Mouse (Mus musculus): ENCODE data around the gene Olfr467. TPM values are rescaled to one million over a fixed set of nuclear protein-coding genes. Genes with fewer than 3 reads are reported as not detected.
"Not testable (repeated sequence)": the region's sequence is repeated elsewhere in the genome, so short reads cannot be mapped to it uniquely, and the experiment has no call there.

Olfr467 gene
- polyA plus RNA-seq, 1 experiment from 2014 or later: not detected

DNA sequence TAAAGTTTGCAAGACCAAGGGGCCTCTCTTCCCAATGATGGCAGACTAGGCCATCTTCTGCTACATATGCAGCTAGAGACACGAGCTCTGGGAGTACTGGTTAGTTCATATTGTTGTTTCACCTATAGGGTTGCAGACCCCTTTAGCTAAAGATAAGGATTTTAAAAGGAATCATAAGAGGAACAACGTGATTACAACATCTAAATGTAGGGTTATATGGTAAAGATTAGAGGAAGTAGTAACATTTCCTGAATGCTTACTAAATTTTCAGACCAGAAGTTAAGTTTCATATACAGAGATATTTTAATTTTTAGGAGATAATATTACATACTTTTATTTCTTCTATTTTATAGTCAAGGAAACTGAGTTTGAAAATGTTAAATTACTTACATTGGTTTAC is 11.8 kb downstream of the Olfr467 start:
- not testable (repeated sequence) for H3K27ac ChIP-seq (ENCODE audit: low read length); H3K9ac ChIP-seq (ENCODE audit: low read depth, low read length); ATAC-seq; H3K4me2 ChIP-seq (ENCODE audit: low read length); H3K9me3 ChIP-seq (replicated peaks; ENCODE audit: control insufficient read depth, low read length, poor library complexity, severe bottlenecking); H3K4me3 ChIP-seq (ENCODE audit: low read depth, low read length); H3K36me3 ChIP-seq (ENCODE audit: control insufficient read depth, insufficient read depth, low read length); H3K4me1 ChIP-seq (ENCODE audit: control insufficient read depth, insufficient read depth, low read length); H3K27me3 ChIP-seq (ENCODE audit: control insufficient read depth, insufficient read depth, low read depth, low read length)
- WGBS: 70% methylated on average over 2 of the region's 2 CpGs

DNA sequence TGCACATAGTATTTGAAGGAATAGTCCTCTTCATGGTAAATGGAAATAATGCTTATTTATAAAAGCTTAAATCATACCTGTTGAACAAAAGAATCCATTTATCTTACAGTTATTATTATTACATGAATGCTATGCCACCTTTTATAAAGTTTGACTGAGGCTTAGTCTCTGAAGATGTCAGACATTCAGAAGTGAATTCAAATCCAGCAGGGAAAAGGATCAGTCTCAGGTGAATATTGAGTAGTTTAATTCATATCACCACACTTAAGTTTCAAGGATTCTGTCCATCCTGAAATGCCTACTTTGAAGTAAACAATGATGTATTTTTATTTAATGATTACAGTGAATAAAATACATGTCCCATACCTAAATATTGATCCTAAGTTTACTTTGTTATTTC is 13.4 kb downstream of the Olfr467 start, which contains the start of gene Olfr469:
Gene Olfr469 (minus strand): TSS at position 101 of the 400 bp plus-strand sequence.
- H3K4me1 ChIP-seq (ENCODE audit: control insufficient read depth, insufficient read depth, low read length); ATAC-seq; H3K4me2 ChIP-seq (ENCODE audit: low read length); H3K27ac ChIP-seq (ENCODE audit: low read length); H3K9ac ChIP-seq (ENCODE audit: low read depth, low read length); H3K4me3 ChIP-seq (ENCODE audit: low read depth, low read length); H3K27me3 ChIP-seq (ENCODE audit: control insufficient read depth, insufficient read depth, low read depth, low read length); H3K36me3 ChIP-seq (ENCODE audit: control insufficient read depth, insufficient read depth, low read length); H3K9me3 ChIP-seq (replicated peaks; ENCODE audit: control insufficient read depth, low read length, poor library complexity, severe bottlenecking): not testable (repeated sequence)

DNA sequence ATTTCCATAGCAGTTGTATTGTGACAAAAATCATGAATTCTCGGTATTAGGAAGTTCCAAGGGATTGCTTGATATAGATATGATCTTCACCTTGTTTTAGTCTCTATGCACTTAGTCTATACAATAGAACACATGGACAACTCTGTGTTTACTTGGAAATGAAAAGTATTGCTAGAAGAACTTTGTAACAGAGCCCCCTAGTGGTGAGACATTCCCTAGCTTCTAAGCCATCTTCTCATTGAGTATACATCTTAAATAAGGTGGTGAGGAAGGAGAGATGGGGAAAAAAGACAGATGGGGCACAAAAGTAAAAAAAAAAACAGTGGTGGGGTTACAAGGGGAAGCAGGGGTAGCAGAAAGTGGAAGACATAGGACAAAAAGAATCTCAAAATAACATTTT is 29.7 kb downstream of the Olfr467 start:
- H3K36me3 ChIP-seq (ENCODE audit: control insufficient read depth, insufficient read depth, low read length): no peaks in the 10 kb centered on the region
- H3K27ac ChIP-seq (ENCODE audit: low read length): no peak overlapping the region
- H3K9ac ChIP-seq (ENCODE audit: low read depth, low read length): no peak overlapping the region
- no peaks in the 10 kb centered on the region for H3K27me3 ChIP-seq (ENCODE audit: control insufficient read depth, insufficient read depth, low read depth, low read length)
- no peaks in the 10 kb centered on the region for H3K4me1 ChIP-seq (ENCODE audit: control insufficient read depth, insufficient read depth, low read length)
- no peaks in the 10 kb centered on the region for H3K9me3 ChIP-seq (replicated peaks; ENCODE audit: control insufficient read depth, low read length, poor library complexity, severe bottlenecking)
- no peak overlapping the region for H3K4me2 ChIP-seq (ENCODE audit: low read length)
- H3K4me3 ChIP-seq (ENCODE audit: low read depth, low read length): no peak overlapping the region
- 94% methylated on average over 1 of the region's 1 CpGs for WGBS
- no peak for ATAC-seq

GRCm38 (mm10) chr7:107847390-107847789 is 35.3 kb downstream of the Olfr467 start, which contains the start of gene Olfr470:
Olfr470 (minus strand) TSS chr7:107847490.
- H3K27me3 ChIP-seq (ENCODE audit: control insufficient read depth, insufficient read depth, low read depth, low read length); H3K4me1 ChIP-seq (ENCODE audit: control insufficient read depth, insufficient read depth, low read length); H3K9ac ChIP-seq (ENCODE audit: low read depth, low read length); H3K4me2 ChIP-seq (ENCODE audit: low read length); ATAC-seq; H3K27ac ChIP-seq (ENCODE audit: low read length); H3K4me3 ChIP-seq (ENCODE audit: low read depth, low read length); H3K36me3 ChIP-seq (ENCODE audit: control insufficient read depth, insufficient read depth, low read length); H3K9me3 ChIP-seq (replicated peaks; ENCODE audit: control insufficient read depth, low read length, poor library complexity, severe bottlenecking): not testable (repeated sequence)
- 72% methylated on average over 1 of the region's 1 CpGs for WGBS

Other genes starting within 250 kb of the Olfr467 start
- 2.4 and 3.3 TPM in 2 replicates for gene Olfml1, start 244.8 kb upstream of the Olfr467 start, polyA plus RNA-seq (2015; fragmentation: Nextera tagmentation; extraction: Ambion mirVana)
- 1.4 TPM in 2 replicates for gene Ppfibp2, start 217.1 kb upstream of the Olfr467 start, polyA plus RNA-seq (2015; fragmentation: Nextera tagmentation; extraction: Ambion mirVana)
- not detected in 2 replicates for gene 5330417H12Rik, start 187.1 kb upstream of the Olfr467 start, polyA plus RNA-seq (2015; fragmentation: Nextera tagmentation; extraction: Ambion mirVana)
- gene Cyb5r2, start 54.2 kb upstream of the Olfr467 start, polyA plus RNA-seq (2015; fragmentation: Nextera tagmentation; extraction: Ambion mirVana): 0.30 TPM in 1 of 2 replicates, not detected in the other
- not detected in 2 replicates for gene Ovch2, start 11.1 kb upstream of the Olfr467 start, polyA plus RNA-seq (2015; fragmentation: Nextera tagmentation; extraction: Ambion mirVana)
- not detected in 2 replicates for gene Olfr469, start 13.3 kb downstream of the Olfr467 start, polyA plus RNA-seq (2015; fragmentation: Nextera tagmentation; extraction: Ambion mirVana)
- gene Olfr470, start 35.2 kb downstream of the Olfr467 start, polyA plus RNA-seq (2015; fragmentation: Nextera tagmentation; extraction: Ambion mirVana): not detected in 2 replicates
- not detected in 2 replicates for gene Olfr472, start 85.6 kb downstream of the Olfr467 start, polyA plus RNA-seq (2015; fragmentation: Nextera tagmentation; extraction: Ambion mirVana)
- gene Olfr473, start 118.2 kb downstream of the Olfr467 start, polyA plus RNA-seq (2015; fragmentation: Nextera tagmentation; extraction: Ambion mirVana): not detected in 2 replicates
- not detected in 2 replicates for gene Olfr474, start 142.4 kb downstream of the Olfr467 start, polyA plus RNA-seq (2015; fragmentation: Nextera tagmentation; extraction: Ambion mirVana)
- gene Olfr476, start 152.5 kb downstream of the Olfr467 start, polyA plus RNA-seq (2015; fragmentation: Nextera tagmentation; extraction: Ambion mirVana): not detected in 2 replicates
- not detected in 2 replicates for gene Olfr477, start 174.4 kb downstream of the Olfr467 start, polyA plus RNA-seq (2015; fragmentation: Nextera tagmentation; extraction: Ambion mirVana)
- gene Olfr478, start 221.7 kb downstream of the Olfr467 start, polyA plus RNA-seq (2015; fragmentation: Nextera tagmentation; extraction: Ambion mirVana): not detected in 2 replicates
- not detected in 2 replicates for gene Olfr479, start 238.4 kb downstream of the Olfr467 start, polyA plus RNA-seq (2015; fragmentation: Nextera tagmentation; extraction: Ambion mirVana)